Mouse (Mus musculus) retina, embryonic 14.5 days (tissue): ENCODE measurements around the gene Cdk2ap2.
"Not testable (repeated sequence)": the region's sequence is repeated elsewhere in the genome, so short reads cannot be mapped to it uniquely, and the experiment has no call there.

Experiments used
- DNase-seq: peaks from one replicate; pipeline ENCODE4 v3.0.0-alpha.2; 2015; ENCODE audit warnings: low spot score

Cdk2ap2 gene

GRCm38 (mm10) chr19:4117006-4117405 is 20.0 kb downstream of the Cdk2ap2 start:
- DNase-seq = no peak

- no peak for DNase-seq
Observed at GRCm38 (mm10) chr19:4118350-4118749, 21.4 kb downstream of the Cdk2ap2 start.

GRCm38 (mm10) chr19:4119716-4120487 is 22.9 kb downstream of the Cdk2ap2 start:
- no peak for DNase-seq

- DNase-seq = no peak
Observed at GRCm38 (mm10) chr19:4120496-4120895, 23.5 kb downstream of the Cdk2ap2 start.

GRCm38 (mm10) chr19:4121097-4121805 is 24.3 kb downstream of the Cdk2ap2 start:
- peak; percentile 99 for DNase-seq

- DNase-seq = not testable (repeated sequence)
Observed at GRCm38 (mm10) chr19:4121896-4122295, 24.9 kb downstream of the Cdk2ap2 start.

- DNase-seq = no peak
Observed at GRCm38 (mm10) chr19:4122411-4123370, 25.7 kb downstream of the Cdk2ap2 start.

GRCm38 (mm10) chr19:4124432-4124831 is 27.4 kb downstream of the Cdk2ap2 start:
- no peak for DNase-seq

GRCm38 (mm10) chr19:4125268-4125667 is 28.3 kb downstream of the Cdk2ap2 start:
- not testable (repeated sequence) for DNase-seq

GRCm38 (mm10) chr19:4125741-4126696 is 29.0 kb downstream of the Cdk2ap2 start, which contains the start of gene Aip:
Aip (minus strand) TSS chr19:4125858.
- peak; percentile 98 for DNase-seq

- DNase-seq = no peak
Observed at GRCm38 (mm10) chr19:4126759-4127495, 29.9 kb downstream of the Cdk2ap2 start.

- no peak for DNase-seq
Observed at GRCm38 (mm10) chr19:4129462-4129861, 32.5 kb downstream of the Cdk2ap2 start.

GRCm38 (mm10) chr19:4130106-4130505 is 33.1 kb downstream of the Cdk2ap2 start:
- no peak for DNase-seq

GRCm38 (mm10) chr19:4131075-4131474 is 34.1 kb downstream of the Cdk2ap2 start:
- no peak for DNase-seq

GRCm38 (mm10) chr19:4131768-4132167 is 34.8 kb downstream of the Cdk2ap2 start:
- DNase-seq = no peak

GRCm38 (mm10) chr19:4134354-4134753 is 37.4 kb downstream of the Cdk2ap2 start:
- DNase-seq = no peak

- not testable (repeated sequence) for DNase-seq
Observed at GRCm38 (mm10) chr19:4135229-4135962, 38.4 kb downstream of the Cdk2ap2 start.

GRCm38 (mm10) chr19:4135963-4136345 is 39.0 kb downstream of the Cdk2ap2 start:
- not testable (repeated sequence) for DNase-seq

- no peak for DNase-seq
Observed at GRCm38 (mm10) chr19:4136463-4136862, 39.5 kb downstream of the Cdk2ap2 start.
